Mouse (Mus musculus) right cerebral cortex, adult 18-20 months (tissue): Measurements from ENCODE around the gene Sox13.

Source experiments
- DNase-seq: peaks from one replicate; pipeline ENCODE4 v3.0.0; 2022; ENCODE audit warnings: mixed read lengths

Sox13 gene

GRCm38 (mm10) chr1:133424547-133425140 lies 467 bp upstream of the Sox13 start:
- no peak for DNase-seq

DNA sequence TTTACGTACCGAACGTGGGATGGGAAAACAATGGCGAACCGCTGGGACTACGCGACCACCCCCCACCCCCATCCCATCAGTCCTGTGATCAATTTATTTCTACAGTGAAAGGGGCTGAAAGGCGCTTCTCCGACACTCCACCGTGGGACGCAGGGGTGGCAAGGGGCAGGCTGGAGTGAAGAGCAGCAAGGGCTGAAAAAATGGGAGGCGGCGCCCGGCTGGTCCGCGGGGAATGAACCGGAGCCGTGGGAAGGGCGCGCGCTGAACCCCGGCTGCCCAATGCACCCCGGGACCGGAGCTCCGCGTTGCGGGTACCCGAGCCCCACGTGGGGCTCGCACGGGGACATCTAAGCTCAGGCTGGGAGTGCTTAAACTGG lies 1.0 kb downstream of the Sox13 start:
- no peak for DNase-seq

DNA sequence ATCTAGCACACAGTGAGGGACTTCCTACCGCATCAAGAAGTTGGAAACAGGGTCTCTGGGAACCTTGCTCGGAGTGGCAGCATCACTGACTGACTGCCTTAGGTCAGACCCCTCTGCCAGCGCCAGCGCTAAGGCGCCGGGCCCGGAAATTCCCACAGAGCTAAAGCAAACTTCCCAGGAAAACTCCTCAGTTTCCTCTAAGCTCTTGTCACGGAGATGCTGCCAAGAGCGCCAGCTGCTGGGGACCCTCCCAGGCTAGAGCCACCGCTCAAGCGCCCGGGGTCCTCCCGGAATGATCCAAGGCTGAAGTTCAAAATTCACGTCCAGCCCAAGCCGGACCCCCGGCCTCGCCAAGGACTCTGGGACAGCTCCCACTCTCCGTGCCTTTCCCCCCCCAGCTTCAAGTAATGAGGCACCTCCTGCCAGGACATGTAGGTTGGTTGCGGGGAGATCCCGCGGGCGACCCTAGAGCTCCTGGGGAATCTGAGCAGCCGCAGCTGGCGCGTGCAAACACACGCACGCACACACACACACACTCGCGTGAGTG lies 1.5 kb downstream of the Sox13 start:
- no peak for DNase-seq

- DNase-seq: no peak
These were observed 2.1 kb downstream of the Sox13 start for GRCm38 (mm10) chr1:133421975-133422570.

DNA sequence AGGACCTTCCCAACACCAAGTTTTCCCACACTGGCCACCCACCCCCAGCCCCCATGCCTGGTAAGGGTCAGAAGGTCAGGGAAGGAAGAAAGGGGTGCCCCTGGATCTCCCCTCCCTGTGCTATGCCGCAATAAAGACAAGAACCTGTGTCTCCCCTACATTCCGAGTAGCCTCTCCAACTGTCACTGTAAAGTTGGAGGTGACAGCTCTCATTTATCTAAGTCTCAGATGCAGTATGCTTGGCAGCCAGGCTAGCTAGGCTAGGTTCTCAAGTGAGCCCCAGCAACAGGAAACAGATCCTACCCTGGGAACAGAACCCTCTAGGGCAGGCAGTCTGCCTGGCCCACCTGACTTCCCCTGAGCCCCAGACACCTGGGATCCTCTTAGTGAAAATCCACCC lies 3.1 kb downstream of the Sox13 start:
- DNase-seq: no peak

DNA sequence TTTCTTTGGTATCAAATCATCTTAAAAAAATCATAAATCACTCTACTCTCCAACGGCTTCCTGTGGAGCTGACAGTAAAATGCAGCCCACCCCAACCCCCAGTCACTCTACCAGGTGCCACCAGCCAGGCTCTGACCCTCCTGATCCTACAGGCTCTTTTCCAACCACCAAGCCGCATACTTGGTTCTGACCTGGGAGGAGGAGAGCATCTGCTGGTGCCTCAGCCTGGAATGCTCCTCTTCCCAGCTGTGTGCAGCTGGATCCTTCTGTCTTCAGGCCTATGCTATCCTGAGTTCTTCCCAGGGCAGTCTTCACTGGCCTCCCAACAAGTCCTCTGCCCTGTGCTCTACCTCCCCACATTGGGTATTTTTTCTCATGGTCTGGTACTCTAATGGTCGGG lies 3.7 kb downstream of the Sox13 start:
- DNase-seq: no peak

DNA sequence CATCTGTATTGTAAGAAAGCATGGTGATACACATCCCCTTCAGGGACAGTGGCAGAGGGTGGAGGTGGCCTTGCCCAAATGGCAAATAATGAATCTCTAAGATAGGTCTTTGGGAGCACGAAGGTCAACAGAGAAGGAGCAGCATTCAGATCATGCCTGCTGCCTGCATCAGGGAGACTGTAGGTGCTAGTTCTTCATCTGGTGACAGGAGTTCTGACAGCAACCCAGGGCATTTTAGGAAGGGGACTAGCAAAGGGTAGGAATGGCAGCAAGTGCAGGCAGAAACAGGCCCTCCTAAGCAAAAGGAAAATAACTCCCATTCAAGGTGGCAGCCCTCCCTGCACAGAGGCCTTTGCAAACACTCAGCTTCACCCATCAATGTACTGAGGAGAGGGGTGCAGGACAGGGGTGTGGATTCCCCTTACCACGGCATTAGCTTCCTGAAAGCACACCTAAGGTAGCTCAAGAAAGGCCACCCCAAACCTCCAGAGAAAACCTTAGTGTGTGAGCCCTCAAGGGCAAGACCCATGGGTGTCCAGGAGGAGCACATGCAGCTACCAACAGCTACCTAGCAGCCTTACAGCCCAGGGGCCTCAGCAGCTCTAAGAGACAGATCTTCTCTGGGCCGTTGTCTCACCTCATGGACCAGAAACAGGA lies 4.9 kb downstream of the Sox13 start:
- no peak for DNase-seq

DNA sequence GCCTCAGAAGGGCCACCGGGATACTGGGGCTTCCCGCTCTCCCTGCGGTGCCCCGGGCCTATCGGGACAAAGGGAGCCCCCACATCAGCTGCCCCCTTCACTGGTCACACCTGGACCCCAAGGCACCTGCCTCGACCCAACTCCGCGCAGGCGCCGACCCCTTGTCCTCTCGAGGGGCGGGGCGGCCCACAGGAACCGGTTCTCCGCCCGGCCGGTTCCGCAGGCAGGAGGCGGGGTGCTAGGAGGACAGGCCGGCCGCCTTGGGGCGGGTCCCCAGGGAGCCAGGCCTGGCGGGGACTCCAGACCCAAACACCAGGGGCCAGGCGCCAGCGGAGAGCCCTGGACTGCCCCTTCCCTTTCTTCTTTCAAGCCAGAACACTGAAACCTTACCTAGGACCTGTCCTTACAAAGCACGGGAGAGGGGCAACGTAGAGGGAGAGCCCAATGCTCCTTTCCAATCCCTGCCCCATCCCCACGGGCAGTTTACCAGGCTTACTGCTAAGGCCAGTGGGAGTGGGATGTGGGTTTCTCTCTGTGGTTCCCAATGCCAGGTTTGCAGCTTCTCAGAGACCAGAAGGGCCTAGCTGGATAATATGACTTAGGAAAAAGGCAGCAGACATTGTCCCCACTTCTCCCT lies 5.9 kb downstream of the Sox13 start:
- no peak for DNase-seq

- no peak for DNase-seq
These were observed 6.6 kb downstream of the Sox13 start for GRCm38 (mm10) chr1:133417539-133417938.

- DNase-seq: no peak
These were observed 7.1 kb downstream of the Sox13 start for GRCm38 (mm10) chr1:133417113-133417512.

DNA sequence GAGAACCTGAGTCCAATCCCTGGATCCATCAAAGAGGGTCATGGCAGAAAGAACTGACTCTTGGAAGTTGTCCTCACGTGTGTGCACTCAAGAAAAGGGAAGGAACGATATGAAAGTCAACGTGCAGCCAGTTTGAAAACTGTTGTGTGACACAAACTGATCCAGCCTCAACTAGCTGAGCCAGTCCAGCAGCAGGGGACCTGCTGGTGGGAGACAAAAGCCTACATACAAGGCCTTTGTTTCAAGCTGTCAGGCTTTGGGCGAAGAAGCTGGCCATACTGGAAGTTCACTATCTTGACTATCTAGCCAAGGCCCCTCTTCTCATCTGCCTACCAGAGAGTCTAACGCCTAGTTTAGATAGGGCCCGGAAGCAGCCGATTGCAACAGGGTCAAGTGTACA lies 7.7 kb downstream of the Sox13 start:
- DNase-seq: no peak

DNA sequence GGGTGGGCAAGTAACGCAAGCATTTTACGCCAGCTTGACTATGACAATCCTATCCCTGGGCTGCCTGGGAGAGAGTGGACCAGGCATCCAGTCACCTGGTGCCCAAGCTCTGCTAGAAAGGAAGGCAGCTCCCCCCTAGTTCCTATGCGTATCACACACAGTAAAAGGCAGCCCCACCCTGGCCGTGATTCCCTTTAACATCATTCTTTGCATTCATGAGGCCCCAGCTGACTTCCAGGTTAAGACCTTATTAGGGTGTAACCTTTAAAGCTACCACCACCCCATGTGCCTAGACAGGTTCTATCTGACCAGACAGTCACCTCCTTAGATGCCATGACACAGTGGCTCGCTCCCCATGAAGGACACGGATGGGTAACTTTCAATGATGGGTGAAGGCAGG lies 8.7 kb downstream of the Sox13 start:
- no peak for DNase-seq

DNA sequence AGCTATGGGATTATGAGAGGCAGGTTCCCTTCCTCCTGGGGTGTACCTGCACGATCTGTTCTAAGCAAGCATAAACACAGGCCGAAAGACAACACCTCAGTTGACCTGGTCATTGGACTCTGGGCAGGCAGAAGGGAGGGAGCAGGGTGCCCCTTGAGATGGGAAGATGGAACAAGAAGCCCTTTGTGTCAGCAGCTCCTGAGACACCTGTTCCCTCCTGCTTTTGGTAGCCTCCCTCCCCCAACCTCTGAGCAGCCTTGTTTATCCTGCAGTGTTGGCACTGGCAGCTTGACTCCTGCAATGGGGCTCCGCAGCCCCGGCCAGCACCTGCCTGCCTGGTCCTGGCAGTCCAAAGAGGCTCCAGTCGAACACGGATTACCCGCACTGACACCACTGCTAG lies 9.1 kb downstream of the Sox13 start:
- DNase-seq: no peak

- no peak for DNase-seq
These were observed 11.2 kb downstream of the Sox13 start for GRCm38 (mm10) chr1:133412941-133413340.

GRCm38 (mm10) chr1:133411506-133412147 lies 12.6 kb downstream of the Sox13 start:
- DNase-seq: no peak

DNA sequence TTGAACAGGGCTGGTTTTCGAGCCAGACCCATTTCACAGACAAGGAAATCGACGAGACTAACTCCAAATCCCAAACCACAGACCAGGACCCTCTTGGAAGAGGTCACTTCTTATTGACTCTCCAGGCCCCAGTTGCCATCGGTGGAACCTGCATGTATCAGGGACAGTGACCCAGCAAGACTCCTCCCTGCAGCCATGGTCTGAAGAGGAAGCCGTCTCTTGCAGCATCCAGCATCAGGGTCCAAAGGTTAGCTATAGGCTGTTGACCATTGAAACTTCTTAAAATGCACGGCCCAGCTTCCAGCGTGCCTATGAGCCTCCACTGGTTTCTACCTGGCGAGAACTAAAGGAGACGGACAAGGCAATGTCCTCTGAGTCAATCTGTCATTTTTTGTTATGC lies 14.4 kb downstream of the Sox13 start:
- no peak for DNase-seq

- no peak for DNase-seq
These were observed 15.2 kb downstream of the Sox13 start for GRCm38 (mm10) chr1:133408880-133409516.

DNA sequence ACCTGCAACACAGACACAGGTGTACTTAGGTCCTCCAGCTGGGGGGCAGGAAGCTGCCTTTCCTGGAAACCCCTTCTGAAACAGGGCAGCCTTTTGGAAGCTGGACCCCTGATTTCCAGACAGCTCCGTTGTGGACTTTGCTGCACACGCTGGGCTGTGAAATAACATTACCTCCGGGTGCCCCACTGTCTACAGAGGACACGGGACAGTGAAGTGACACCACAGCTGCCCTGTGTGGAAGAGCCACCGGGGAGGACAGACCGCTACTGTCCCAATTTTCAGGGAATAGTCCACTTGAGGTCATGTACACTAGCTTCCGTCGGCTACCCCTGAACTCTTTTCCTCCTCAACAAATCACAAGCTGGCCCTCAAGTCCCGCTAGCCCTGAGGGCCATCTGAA lies 15.9 kb downstream of the Sox13 start:
- no peak for DNase-seq

DNA sequence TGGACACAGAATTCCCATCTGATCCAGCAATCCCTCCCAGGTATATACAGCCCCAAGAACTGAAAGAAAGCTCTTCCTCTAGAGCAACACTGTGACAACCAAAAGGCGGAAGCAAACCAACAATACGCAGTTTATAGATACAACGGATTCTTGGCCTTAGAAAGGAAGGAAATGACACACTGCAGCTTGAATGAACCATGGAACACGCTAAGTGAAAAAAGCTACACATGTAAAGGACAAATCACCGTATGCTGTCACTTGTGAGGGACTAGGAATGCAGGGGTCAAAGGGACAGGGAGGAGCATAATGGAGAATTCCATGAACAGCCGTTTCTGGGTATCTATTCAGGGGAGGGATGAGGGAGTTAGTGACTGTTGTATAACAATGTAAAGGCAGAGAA lies 16.7 kb downstream of the Sox13 start:
- DNase-seq: no peak

DNA sequence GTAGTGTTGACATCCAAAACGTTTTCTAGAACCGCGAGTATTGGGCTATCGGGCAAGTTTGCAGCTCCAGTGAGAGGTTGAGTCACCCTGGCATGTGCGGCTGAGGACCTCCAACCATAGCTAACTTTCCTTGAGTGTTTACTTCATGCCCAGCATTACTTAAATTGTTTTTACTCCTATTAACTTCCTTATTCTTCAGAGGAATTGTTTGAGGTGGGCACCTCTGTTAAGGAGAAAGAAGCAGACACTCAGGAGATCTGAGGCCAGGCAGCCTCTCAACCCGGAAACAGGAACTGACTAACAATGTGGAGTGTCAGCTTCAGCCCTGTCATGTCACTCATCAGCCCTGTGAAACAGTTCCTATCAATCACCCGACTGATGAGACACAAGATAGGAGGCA lies 17.6 kb downstream of the Sox13 start:
- DNase-seq: no peak

GRCm38 (mm10) chr1:133404005-133404404 lies 20.2 kb downstream of the Sox13 start:
- no peak for DNase-seq

DNA sequence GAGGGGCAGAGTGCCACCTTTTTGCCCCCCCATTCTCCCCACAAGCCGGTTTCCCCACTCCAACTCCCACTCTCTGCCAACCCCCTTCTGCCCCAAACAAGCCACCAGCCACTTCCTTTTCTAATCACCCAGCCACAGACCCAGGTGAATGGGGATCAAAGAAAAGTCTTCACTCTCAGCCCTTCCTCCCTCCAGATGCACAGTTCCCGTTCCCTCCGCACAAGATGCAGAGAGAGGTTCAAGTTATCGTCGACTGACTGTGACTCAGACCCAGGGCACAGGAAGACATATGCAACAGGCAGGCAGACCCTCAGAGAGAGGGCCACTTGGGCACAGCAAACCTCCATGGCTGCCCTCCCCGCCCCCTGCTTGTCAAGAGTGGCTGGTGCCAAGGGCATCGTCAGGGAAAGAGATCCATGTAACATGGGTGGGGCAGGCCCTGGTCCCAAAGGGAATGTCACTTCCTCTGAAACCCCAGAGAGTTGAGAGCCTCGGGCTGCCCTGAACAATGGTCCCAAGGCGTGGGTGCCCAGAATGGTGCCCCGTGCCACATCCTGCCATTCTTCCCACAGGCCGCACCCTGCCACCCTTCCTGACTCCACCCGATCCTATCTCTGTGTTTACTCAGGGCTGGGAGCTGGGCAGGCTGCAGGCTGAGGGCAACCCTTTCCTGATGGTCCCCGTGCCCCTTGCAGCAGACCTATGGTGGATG lies 24.0 kb downstream of the Sox13 start:
- DNase-seq: no peak
